9 mouse cellular contexts compared by ENCODE assay signal in genomic region chr2:172551081-172551720, GRCm38 (mm10). TPM values are rescaled to one million over a fixed set of nuclear protein-coding genes. Genes with fewer than 3 reads are reported as not detected.
DNase-seq lines count a peak whose midpoint lies in the region; ATAC-seq and TF ChIP-seq lines count a peak whose summit lies in the region.
"Had no signal": no experiment of that assay in that cellular context is flagged by ENCODE, and none has a peak within 500 bp of the region (broad histone marks: within the 10 kb centered on the region; RNA-seq: fewer than 3 reads in every experiment).

No protein-coding gene starts in this region.

- H3K9me3 ChIP-seq in heart, embryonic 15.5 days (replicated peaks) = no peaks in the 10 kb centered on the region
- H3K9me3 ChIP-seq in ES-E14 (ENCODE audit: control insufficient read depth, insufficient read depth, low read depth, low read length) = no peaks in the 10 kb centered on the region
- H3K9me3 ChIP-seq in forebrain, embryonic 11.5 days (ENCODE audit: control insufficient read depth, low read length) = no peaks in the 10 kb centered on the region
- H3K9me3 ChIP-seq in limb, embryonic 14.5 days (ENCODE audit: control insufficient read depth, low read length) = no peaks in the 10 kb centered on the region

- H3K4me2 ChIP-seq in heart, embryonic 15.5 days = peak overlapping the region; percentile 69
- H3K4me2 ChIP-seq in forebrain, embryonic 11.5 days (ENCODE audit: low read depth, low read length, severe bottlenecking) = peak overlapping the region; percentile 79
- H3K4me2 ChIP-seq in limb, embryonic 14.5 days (replicated peaks; ENCODE audit: low read depth, low read length, severe bottlenecking) = peak overlapping the region; percentile 65

- intact Hi-C loops in heart, postnatal 14 days (cut with DNase I) = loop anchor here (2.0 to 10.0 kb wide), 3 partner anchors 206 to 444 kb away; no protein-coding TSS in a partner anchor

- no peak overlapping the region for H3K9ac ChIP-seq in heart, embryonic 15.5 days
- peak overlapping the region; percentile 70 for H3K9ac ChIP-seq in ES-E14 (ENCODE audit: insufficient read depth, low read depth, low read length, poor library complexity, severe bottlenecking)
- H3K9ac ChIP-seq in forebrain, embryonic 11.5 days (ENCODE audit: low read length) = peak overlapping the region; percentile 77
- H3K9ac ChIP-seq in limb, embryonic 14.5 days (ENCODE audit: low read depth, low read length, severe bottlenecking) = peak overlapping the region; percentile 38; the same call in 1 of the 2 replicates

- H3K4me1 ChIP-seq in heart, embryonic 15.5 days (replicated peaks) = peaks cover 46% of the 10 kb centered on the region
- H3K4me1 ChIP-seq in ES-E14 (ENCODE audit: control insufficient read depth in 2 of 2, insufficient read depth in 2 of 2, low read length in 2 of 2, poor library complexity in 1 of 2) = peaks cover 1 to 13% of the 10 kb centered on the region in 2 experiments; a peak in 2 of 4 replicates
- H3K4me1 ChIP-seq in forebrain, embryonic 11.5 days (replicated peaks; ENCODE audit: control insufficient read depth, insufficient read depth, low read length) = peaks cover 39% of the 10 kb centered on the region
- peaks cover 33% of the 10 kb centered on the region for H3K4me1 ChIP-seq in limb, embryonic 14.5 days (ENCODE audit: control insufficient read depth, insufficient read depth, low read length)

- peak overlapping the region; percentile 42 for H3K4me3 ChIP-seq in heart, embryonic 15.5 days
- peak overlapping the region; percentile 66 to 76 for H3K4me3 ChIP-seq in ES-E14 (ENCODE audit: insufficient read depth in 1 of 2, low read depth in 1 of 2, low read length in 2 of 2, poor library complexity in 1 of 2, severe bottlenecking in 1 of 2)
- peak overlapping the region; percentile 56 for H3K4me3 ChIP-seq in forebrain, embryonic 11.5 days (ENCODE audit: low read depth, low read length)
- peak overlapping the region; percentile 40 for H3K4me3 ChIP-seq in limb, embryonic 14.5 days (replicated peaks; ENCODE audit: low read length)

- TF ChIP-seq POLR2A in limb, embryonic 14.5 days (IDR thresholded peaks at IDR 0.05; ENCODE audit: borderline replicate concordance, extremely low read depth, insufficient read depth, insufficient read length) = no peak

- no peak overlapping the region for H3K27ac ChIP-seq in heart, embryonic 15.5 days
- H3K27ac ChIP-seq in ES-E14 (ENCODE audit: insufficient read depth, low read depth, low read length, poor library complexity, severe bottlenecking) = peak overlapping the region; percentile 7; the same call in 1 of the 2 replicates
- H3K27ac ChIP-seq in forebrain, embryonic 11.5 days (ENCODE audit: low read depth, low read length) = peak overlapping the region; percentile 25; the same call in 1 of the 2 replicates
- H3K27ac ChIP-seq in limb, embryonic 14.5 days (replicated peaks; ENCODE audit: low read depth, low read length) = no peak overlapping the region

- 1% methylated on average over 57 of the region's 57 CpGs for WGBS in heart, embryonic 15.5 days
- under 1% methylated on average over 56 of the region's 57 CpGs for WGBS in forebrain, embryonic 11.5 days
- WGBS in limb, embryonic 14.5 days = 1% methylated on average over 50 of the region's 57 CpGs

- DNase-seq in heart, postnatal 14 days = no peak
- no peak for DNase-seq in ES-E14 (ENCODE audit: low read depth, low spot score)
- DNase-seq in forebrain, embryonic 11.5 days (ENCODE audit: low spot score) = peak; percentile 75
- no peak for DNase-seq in limb, embryonic 14.5 days (ENCODE audit: low spot score)
- DNase-seq in right cerebral cortex, postnatal 14 days = no peak
- DNase-seq in cerebellum, adult 11 months = no peak
- DNase-seq in thymus, postnatal 14 days = no peak

- in situ Hi-C loops in ES-E14 (cut with MboI; ENCODE audit: low sequenced_read_pairs in 2 of 2, unreplicated experiment in 2 of 2) = loop anchor here in 1 of 2 experiments (10.0 kb wide), 1 partner anchor 54 kb away; no protein-coding TSS in a partner anchor

- H3K27me3 ChIP-seq in heart, embryonic 15.5 days = peaks cover 99% of the 10 kb centered on the region
- H3K27me3 ChIP-seq in forebrain, embryonic 11.5 days (ENCODE audit: control insufficient read depth, insufficient read depth, low read length) = peaks cover 70% of the 10 kb centered on the region
- H3K27me3 ChIP-seq in limb, embryonic 14.5 days (ENCODE audit: control insufficient read depth, insufficient read depth, low read length) = peaks cover 70% of the 10 kb centered on the region

- ATAC-seq in heart, embryonic 15.5 days (replicated peaks; ENCODE audit: insufficient number of reproducible peaks, insufficient read depth, low FRiP score, low read depth) = no peak
- no peak for ATAC-seq in forebrain, embryonic 11.5 days (replicated peaks; ENCODE audit: low FRiP score)
- no peak for ATAC-seq in limb, embryonic 14.5 days (ENCODE audit: low FRiP score, low read depth)

- no peaks in the 10 kb centered on the region for H3K36me3 ChIP-seq in heart, embryonic 15.5 days
- peaks cover 34% of the 10 kb centered on the region for H3K36me3 ChIP-seq in ES-E14 (ENCODE audit: control insufficient read depth, insufficient read depth, low read length, poor library complexity, severe bottlenecking)
- no peaks in the 10 kb centered on the region; the same call in 1 of the 2 replicates for H3K36me3 ChIP-seq in forebrain, embryonic 11.5 days (ENCODE audit: control insufficient read depth, insufficient read depth, low read length)
- H3K36me3 ChIP-seq in limb, embryonic 14.5 days (ENCODE audit: control insufficient read depth, insufficient read depth, low read length) = no peaks in the 10 kb centered on the region

TF ChIP-seq in ES-E14, 5 proteins besides CTCF, POLR2A, EP300 and RAD21:
- TF ChIP-seq HCFC1 (IDR thresholded peaks at IDR 0.05; ENCODE audit: borderline replicate concordance, insufficient read depth, low read length) = no peak
- no peak for TF ChIP-seq MAFK (IDR thresholded peaks at IDR 0.05; ENCODE audit: insufficient read depth, low read depth, low read length)
- no peak for TF ChIP-seq ZNF384 (IDR thresholded peaks at IDR 0.05; ENCODE audit: low read depth, low read length)
- TF ChIP-seq ZC3H11A (IDR thresholded peaks at IDR 0.05; ENCODE audit: borderline replicate concordance, low read depth, low read length) = no peak
- no peak for TF ChIP-seq CHD2 (IDR thresholded peaks at IDR 0.05; ENCODE audit: low read depth, low read length)

RNA-seq across cellular contexts. Expression of gene Tfap2c, which starts 1.8 kb away (rescaled TPM):
- polyA plus RNA-seq in heart, embryonic 15.5 days (2015; fragmentation: Nextera tagmentation; extraction: Ambion mirVana) = 0.13 and 0.57 TPM in 2 replicates
- total RNA-seq in heart, postnatal 14 days (2021) = not detected
- 18.2 and 19.7 TPM in 2 replicates for total RNA-seq in ES-E14 (2012; rRNA removed)
- polyA plus RNA-seq in forebrain, embryonic 11.5 days (2014; fragmentation: Nextera tagmentation; extraction: Ambion mirVana) = 45.1 and 46.5 TPM in 2 replicates
- polyA plus RNA-seq in limb, embryonic 14.5 days (2012; rRNA removed) = 6.1 and 7.7 TPM in 2 replicates
- 9.9 and 10.0 TPM in 2 replicates for polyA plus RNA-seq in limb, embryonic 14.5 days (2014; fragmentation: Nextera tagmentation; extraction: Ambion mirVana)
- polyA plus RNA-seq: large intestine, adult 2 months had no signal

Comparison
In these comparisons a context has a peak if more than half of its experiments do, and no peak if none do; other contexts are left out.
1. H3K27ac ChIP-seq: peak in ES-E14 (single experiment) and forebrain, embryonic 11.5 days (single experiment); none in heart, embryonic 15.5 days (single experiment) and limb, embryonic 14.5 days (single experiment).
2. Peak in every context shown above with its lines, with median percentiles within 50 percentile points of each other: H3K4me2 ChIP-seq and H3K4me3 ChIP-seq.